Mouse (Mus musculus) CH12.LX (cell line): ENCODE measurements around the gene Ctcf.

Experiments used
- CHD1 ChIP-seq: IDR thresholded peaks from 2 replicates; pipeline ENCODE4 v1.6.1; 2012; ENCODE audit warnings: low read depth, low read length, improper control_type of control experiment, inconsistent platforms
- CHD2 ChIP-seq: IDR thresholded peaks from 2 replicates; pipeline ENCODE4 v1.6.1; 2011; ENCODE audit warnings: low read length, improper control_type of control experiment
- CTCF ChIP-seq, 2 experiments: IDR thresholded peaks in 1 of 2; conservative IDR thresholded peaks in 1 of 2; 2 replicates each; pipeline ENCODE4 v1.5.1; 2011 to 2012; ENCODE audit warnings: low read depth in 2 of 2, low read length in 2 of 2, improper control_type of control experiment in 1 of 2, inconsistent platforms in 1 of 2, mild to moderate bottlenecking in 1 of 2, moderate library complexity in 1 of 2
- ELF1 ChIP-seq: IDR thresholded peaks from 2 replicates; pipeline ENCODE4 v1.6.1; 2014; ENCODE audit warnings: low read depth, mild to moderate bottlenecking, inconsistent platforms, low read length, improper control_type of control experiment
- EP300 ChIP-seq: IDR thresholded peaks from 2 replicates; pipeline ENCODE4 v1.6.1; 2011; ENCODE audit warnings: low read length, improper control_type of control experiment
- JUND ChIP-seq: conservative IDR thresholded peaks from 2 replicates; pipeline ENCODE4 v1.6.1; 2011; ENCODE audit warnings: low read depth, low read length, improper control_type of control experiment
- POLR2A ChIP-seq: IDR thresholded peaks from 2 replicates; pipeline ENCODE4 v1.6.1; 2011; ENCODE audit warnings: low read depth, mild to moderate bottlenecking, improper control_type of control experiment, low read length
- POLR2AphosphoS2 ChIP-seq: IDR thresholded peaks from 2 replicates; pipeline ENCODE4 v1.6.1; 2011; ENCODE audit warnings: low read depth, low read length, improper control_type of control experiment
- ZC3H11A ChIP-seq: IDR thresholded peaks from 2 replicates; pipeline ENCODE4 v1.6.1; 2012; ENCODE audit warnings: low read depth, mild to moderate bottlenecking, inconsistent platforms, low read length, improper control_type of control experiment

DNA sequence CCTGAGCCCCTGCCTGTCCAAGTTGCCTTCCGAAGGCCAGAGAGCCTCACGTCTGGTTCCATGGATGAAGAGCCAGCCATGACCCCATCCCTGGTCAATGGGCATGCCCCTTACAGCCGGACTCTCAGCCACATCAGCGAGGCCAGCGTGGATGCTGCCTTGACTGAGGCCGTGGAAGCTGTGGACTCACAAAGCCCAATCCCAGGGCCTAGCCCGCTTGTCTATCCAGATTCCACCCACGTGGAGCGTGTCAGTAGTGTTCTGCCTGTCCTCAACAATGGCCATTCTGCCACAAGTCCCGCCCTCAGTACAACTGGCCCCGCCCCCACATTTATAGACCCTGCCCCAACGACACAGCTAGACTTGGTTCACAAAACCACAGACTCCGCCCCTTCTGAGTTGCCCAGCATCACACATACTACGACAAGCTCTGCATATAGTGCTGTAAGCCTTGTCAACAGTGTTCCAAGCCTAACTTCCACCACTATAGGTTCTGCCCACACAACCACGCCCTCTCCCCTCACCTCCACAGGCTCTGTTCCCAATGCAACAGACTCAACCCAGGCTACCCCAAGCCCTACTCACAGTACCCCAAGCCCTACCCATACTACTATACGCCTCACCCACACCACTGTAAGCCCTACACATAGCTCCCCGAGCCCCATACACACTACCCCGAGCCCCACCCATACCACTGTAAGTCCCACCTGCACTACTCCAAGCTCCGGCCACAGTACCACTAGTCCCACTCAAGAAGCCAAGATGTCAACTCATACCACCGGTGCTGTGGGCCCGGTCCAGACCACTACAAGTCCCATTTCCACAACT, 18.7 kb upstream of the Ctcf start:
- TF ChIP-seq CTCF (conservative IDR thresholded peaks at IDR 0.05 in 1 of 2, IDR thresholded peaks at IDR 0.05 in 1 of 2; ENCODE audit: low read depth in 2 of 2, low read length in 2 of 2), result no peak
- no peak for TF ChIP-seq ZC3H11A
- TF ChIP-seq POLR2AphosphoS2, result no peak
- no peak for TF ChIP-seq POLR2A
- TF ChIP-seq JUND, result no peak
- TF ChIP-seq ELF1, result no peak
- no peak for TF ChIP-seq EP300
- no peak for TF ChIP-seq CHD1
- TF ChIP-seq CHD2, result no peak
